Mouse (Mus musculus) frontal cortex, postnatal 36 days (tissue): Measurements from ENCODE around the gene Spint4.

Source experiments
- DNase-seq, 2 experiments: peaks; one replicate each; pipeline ENCODE4 v3.0.0; 2022; ENCODE audit warnings: low spot score in 2 of 2

The Spint4 gene

DNA sequence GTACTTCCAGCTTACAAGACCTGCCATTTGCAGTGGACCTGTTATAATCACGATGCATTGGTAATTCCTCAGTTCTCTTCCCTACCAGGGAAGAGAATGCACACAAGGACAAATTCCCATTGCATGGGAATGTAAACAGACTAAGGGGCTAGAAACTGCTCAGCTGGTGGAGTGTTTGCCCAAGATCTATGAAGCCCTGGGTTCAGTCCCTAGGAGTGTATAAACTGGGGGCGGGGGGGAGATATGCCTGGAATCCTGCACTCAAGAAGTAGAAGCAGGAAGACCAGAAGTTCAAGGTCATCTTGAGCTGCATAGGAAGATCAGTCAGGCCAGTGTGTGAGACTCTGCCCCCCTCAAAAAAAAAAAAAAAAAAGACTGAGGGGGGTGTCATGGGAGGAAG is 35.0 kb downstream of the Spint4 start:
- DNase-seq = no peak

DNA sequence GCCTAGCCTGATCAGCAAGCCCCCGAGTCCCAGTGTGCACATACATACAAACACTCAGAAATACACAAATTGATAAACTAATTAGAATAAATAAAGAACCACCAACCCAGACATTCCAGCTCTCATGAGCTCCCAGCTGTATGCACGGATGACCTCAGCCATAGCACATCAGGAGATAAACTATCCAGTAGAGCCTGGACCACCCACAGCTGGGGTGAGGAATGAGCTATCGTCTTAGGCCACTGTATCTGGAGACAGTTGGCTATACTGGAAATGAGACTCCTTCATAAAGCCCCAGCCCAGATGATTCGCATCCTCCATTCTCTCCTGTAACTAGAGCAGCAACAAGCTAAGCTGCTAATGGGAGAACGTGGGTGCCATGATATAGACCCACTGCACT is 36.5 kb downstream of the Spint4 start:
- no peak for DNase-seq

DNA sequence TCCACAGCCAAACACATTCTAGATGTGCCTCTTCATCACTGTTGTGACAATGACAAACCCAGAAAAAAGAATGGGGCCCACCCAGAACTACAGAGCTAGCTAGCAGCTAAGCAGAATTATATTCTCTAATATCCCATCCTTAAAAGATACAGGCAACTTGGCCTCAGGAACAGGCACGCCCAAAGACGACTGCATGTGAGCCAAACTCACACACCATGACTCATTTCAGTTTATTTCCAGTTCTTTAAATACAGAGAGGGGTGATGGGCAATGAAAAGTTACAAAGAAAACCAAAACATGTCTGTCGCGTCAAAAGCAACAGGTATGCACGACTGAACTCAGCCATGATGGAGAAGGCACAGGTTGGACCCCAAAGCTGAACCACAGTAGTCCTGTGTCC is 37.1 kb downstream of the Spint4 start:
- no peak for DNase-seq

DNA sequence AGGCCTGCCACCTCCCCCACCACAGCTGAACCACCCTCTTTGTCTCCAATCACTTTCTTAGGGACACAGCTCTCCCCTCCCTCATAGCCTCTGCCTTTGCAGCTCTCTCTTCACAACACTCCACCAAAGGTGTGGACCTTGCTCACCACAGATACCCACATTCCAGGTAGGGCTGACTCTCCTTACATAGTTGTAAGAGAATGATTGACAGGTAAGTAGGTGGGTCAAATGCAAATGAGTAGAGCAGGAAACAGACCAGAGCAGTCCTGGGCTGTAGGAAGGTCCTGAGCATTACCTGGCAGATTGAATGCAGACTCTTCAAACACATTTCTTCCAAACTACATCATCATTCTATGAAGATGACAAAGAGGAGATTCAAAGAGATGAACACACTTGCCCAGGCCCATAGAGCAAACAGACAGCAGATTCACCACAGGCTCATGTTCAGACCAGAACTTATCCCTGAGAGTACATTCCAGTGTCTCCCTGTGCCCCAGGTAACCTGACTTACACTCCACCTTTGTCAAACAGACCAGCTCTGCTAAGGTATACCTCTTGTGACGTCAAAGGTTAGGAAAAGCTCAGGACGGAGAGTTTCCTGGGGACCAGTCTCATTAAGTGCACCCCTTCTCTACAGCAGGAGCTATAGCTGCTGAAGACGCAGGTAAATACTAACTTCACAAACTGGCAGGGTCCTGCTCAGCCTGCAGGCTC is 39.2 kb downstream of the Spint4 start:
- no peak for DNase-seq

DNA sequence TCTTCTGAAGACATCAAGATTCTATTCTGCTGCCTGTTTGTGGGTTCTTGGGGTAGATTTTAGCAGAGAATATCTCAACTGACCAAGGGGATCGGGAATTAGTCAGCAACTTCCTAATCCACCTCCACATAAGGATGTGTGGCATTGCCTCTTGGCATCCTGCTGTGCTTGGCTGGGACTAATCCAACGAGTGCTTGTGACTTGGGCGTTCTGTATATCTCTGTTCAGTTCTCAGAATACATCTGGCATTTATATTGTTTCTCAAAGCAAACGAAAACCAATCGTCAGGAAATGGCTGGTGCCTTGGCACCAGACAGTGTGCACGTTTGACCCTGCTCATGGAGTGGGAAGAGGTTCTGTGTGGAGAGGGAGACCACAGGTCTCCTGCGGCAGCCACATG is 41.6 kb downstream of the Spint4 start:
- no peak for DNase-seq

DNA sequence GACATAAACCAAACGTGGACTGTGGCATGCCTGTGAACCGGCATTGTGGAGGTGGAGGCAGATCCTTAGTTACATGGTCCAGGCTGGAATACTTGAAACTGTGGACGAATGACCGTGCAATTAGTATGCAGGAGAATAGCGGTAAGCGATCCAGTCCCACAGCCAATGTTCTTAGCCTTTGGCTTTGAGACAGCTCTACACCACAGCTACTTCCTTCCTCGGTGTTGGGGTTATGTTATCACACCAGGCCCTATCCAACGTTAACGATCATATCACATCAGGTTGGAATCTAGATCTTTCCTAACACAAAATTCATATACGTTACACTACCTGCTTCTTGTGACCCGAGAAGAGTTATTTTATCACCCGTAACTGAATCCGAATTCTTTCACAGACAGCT is 46.7 kb downstream of the Spint4 start:
- no peak for DNase-seq

DNA sequence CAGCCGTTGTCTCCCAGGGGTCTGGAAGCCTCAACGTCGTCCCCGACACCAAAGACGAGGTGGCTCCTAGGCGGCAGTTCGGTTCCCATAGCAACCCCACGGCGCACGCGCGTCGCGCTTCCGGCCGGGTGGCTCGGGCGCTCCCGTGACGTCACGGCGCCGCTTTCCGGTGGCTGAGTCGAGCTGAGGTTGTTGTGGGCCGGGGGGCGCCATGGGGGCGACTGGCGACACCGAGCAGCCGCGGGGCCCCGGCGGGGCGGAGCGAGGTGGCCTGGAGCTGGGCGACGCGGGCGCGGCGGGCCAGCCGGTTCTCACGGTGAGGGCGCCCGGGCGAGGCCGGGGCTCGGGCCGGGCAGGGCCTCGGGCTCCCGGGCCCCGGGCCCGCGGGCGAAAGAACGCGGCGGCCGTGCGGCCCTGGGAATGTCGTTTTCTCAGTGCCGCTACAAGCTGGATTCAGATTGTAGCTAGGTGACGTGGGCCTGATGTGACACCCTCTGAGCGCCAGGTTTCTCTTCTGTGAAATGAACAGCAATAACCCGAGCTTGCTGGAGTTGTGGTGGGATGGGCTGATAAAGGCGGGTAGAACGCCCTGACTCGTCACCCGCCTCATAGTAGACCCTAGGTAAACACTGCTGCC is 47.7 kb downstream of the Spint4 start, which contains the start of the genes Wfdc3 and Dnttip1:
Gene Wfdc3 (minus strand): TSS at position 89 of the 637 bp plus-strand sequence.
Gene Dnttip1 (plus strand): TSS at position 141 of the 637 bp plus-strand sequence.
- DNase-seq = peak; percentile 92 to 95

DNA sequence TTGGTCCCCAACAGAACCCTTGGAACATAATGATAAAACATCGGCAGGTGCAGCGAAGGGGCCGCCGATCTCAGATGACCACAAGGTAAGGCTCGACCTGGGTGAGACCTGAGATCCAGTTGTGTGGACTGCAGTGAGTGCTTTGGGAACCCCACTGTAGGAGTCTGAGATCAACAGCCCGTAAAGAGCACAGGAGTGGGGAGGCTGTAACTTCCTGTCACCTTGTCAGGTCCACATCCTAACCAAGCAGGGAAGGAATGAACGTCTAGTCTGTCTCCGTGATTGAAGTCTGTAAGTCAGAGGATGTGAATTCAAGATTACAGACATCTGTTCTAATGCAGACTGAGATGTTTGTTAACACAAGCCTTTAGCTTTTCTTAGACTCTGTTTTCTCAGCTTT is 48.4 kb downstream of the Spint4 start:
- DNase-seq = no peak

DNA sequence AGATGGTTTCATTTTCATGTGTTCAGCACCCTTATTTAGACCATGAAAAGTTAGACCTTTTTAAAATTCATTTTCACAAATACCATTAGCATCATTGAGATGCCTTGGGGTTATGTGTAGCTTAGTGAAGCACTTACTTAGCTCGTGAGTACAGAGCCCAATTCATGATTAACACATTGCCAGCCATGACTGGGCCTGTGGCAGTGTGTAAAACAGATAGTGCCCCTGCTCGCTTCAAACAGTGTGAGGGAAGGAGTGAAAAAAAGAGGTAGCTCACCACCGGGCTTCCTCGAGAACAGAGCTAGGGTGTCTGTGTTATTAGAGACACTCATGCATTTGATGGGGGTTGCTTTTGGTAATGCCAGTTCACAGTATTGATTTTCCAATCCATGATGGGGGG is 49.9 kb downstream of the Spint4 start:
- DNase-seq = no peak

DNA sequence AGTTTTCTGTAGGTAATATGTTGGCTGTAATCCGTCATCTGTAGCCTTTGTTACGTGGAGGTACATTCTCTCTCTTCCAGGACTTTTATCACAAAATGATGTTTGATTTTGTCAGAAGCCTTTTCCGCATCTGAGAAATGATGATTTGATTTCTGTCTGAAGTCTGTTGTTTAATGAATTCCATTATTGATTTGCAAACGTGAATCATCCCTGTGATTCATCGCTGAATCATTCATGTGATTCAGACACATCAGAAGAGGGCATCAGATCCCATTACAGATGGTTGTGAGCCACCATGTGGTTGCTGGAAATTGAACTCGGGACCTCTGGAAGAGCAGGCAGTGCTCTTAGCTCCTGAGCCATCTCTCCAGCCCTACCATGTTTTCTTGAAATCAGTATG is 50.7 kb downstream of the Spint4 start:
- no peak for DNase-seq
